ENCODE assay signal across 8 mouse cellular contexts in the genomic region with DNA sequence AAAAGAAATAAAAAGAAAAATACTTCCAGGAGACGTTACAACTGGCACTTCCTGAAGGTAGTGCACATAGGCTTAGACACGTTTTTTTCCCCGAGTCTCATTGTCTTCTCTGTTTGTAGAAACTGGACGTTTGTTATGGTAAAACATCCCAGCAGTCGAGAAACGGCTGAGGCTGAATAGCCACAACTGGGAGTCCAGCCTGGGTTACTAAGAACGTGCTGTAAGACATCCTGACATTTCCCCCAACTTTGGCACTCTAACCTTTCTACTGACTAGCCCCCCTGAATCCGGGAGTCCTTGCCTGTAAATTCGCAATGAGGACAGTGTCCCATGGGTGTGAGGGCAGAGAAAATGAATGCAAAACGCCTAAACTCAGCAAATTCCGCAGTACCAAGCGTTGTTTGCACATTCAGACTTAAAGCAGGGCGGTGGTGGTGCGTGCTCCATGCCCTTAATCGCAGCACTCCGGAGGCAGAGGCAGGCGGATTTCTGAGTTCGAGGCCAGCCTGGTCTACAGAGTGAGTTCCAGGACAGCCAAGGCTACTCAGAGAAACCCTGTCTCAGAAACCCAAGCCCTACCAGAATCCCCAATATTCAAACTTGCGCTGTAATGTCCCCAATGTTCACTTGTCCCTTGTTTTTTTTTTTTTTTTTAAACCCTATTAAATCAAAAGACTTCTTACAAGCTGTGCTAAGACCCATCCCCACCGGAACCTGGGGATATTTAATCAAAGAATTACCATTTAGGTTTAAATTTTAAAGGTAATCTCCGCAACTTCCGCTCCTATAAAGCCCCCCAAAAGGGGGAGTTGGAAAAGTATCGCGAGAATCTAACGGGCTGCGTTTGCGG. TPM values are rescaled to one million over a fixed set of nuclear protein-coding genes. Genes with fewer than 3 reads are reported as not detected.
A peak's percentile ranks its signal among the peaks of the same experiment; 100 is the strongest.
DNase-seq lines count a peak whose midpoint lies in the region; ATAC-seq and TF ChIP-seq lines count a peak whose summit lies in the region.

No protein-coding gene starts in this region.

- DNase-seq in 3134 (ENCODE audit: extremely low read depth, insufficient read length, low spot score), result peak; percentile 39
- DNase-seq in kidney, postnatal 0 days (ENCODE audit: low spot score), result peak; percentile 44
- DNase-seq in ovary, postnatal 36 days (ENCODE audit: low spot score), result peak; percentile 24
- peak; percentile 9 to 24 for DNase-seq in urinary bladder, postnatal 36 days (ENCODE audit: low spot score in 2 of 2)

- H3K4me3 ChIP-seq in ES-Bruce4 (ENCODE audit: low read depth, low read length), result peak overlapping the region; percentile 100
- peak overlapping the region; percentile 97 for H3K4me3 ChIP-seq in heart, embryonic 13.5 days
- peak overlapping the region; percentile 82 for H3K4me3 ChIP-seq in kidney, postnatal 0 days (replicated peaks; ENCODE audit: low read depth, low read length)
- peak overlapping the region; percentile 72 for H3K4me3 ChIP-seq in lung, embryonic 15.5 days

- peak overlapping the region; percentile 87 for H3K4me2 ChIP-seq in heart, embryonic 13.5 days
- peak overlapping the region; percentile 91 for H3K4me2 ChIP-seq in kidney, postnatal 0 days (ENCODE audit: low read length)
- H3K4me2 ChIP-seq in lung, embryonic 15.5 days, result peak overlapping the region; percentile 83

- H3K9ac ChIP-seq in ES-Bruce4 (ENCODE audit: low read depth, poor library complexity, severe bottlenecking), result peak overlapping the region; percentile 96
- H3K9ac ChIP-seq in heart, embryonic 13.5 days, result peak overlapping the region; percentile 88
- H3K9ac ChIP-seq in kidney, postnatal 0 days (ENCODE audit: low read depth, low read length), result peak overlapping the region; percentile 74
- H3K9ac ChIP-seq in lung, embryonic 15.5 days, result peak overlapping the region; percentile 66

- TF ChIP-seq POLR2A in ES-Bruce4 (IDR thresholded peaks at IDR 0.05; ENCODE audit: insufficient read depth, low read length), result no peak

- 2% methylated on average over 27 of the region's 27 CpGs for WGBS in heart, embryonic 13.5 days
- WGBS in kidney, postnatal 0 days, result 2% methylated on average over 27 of the region's 27 CpGs
- 1% methylated on average over 27 of the region's 27 CpGs for WGBS in lung, embryonic 15.5 days

- H3K4me1 ChIP-seq in ES-Bruce4 (ENCODE audit: control insufficient read depth, insufficient read depth, low read length), result peaks cover 2% of the 10 kb centered on the region
- H3K4me1 ChIP-seq in heart, embryonic 13.5 days, result peaks cover 17% of the 10 kb centered on the region
- H3K4me1 ChIP-seq in kidney, postnatal 0 days (replicated peaks; ENCODE audit: insufficient read depth, low read length), result 0 out of 2 replicates have a peak, but pooled peaks cover 3% of the 10 kb centered on the region
- H3K4me1 ChIP-seq in lung, embryonic 15.5 days, result peaks cover 16% of the 10 kb centered on the region

- no peaks in the 10 kb centered on the region for H3K27me3 ChIP-seq in ES-Bruce4 (ENCODE audit: control insufficient read depth, insufficient read depth, low read length, poor library complexity, severe bottlenecking)
- H3K27me3 ChIP-seq in heart, embryonic 13.5 days (replicated peaks), result peaks cover 3% of the 10 kb centered on the region; the same call in 1 of the 2 replicates
- H3K27me3 ChIP-seq in kidney, postnatal 0 days (ENCODE audit: insufficient read depth, low read length), result no peaks in the 10 kb centered on the region
- no peaks in the 10 kb centered on the region for H3K27me3 ChIP-seq in lung, embryonic 15.5 days

- TF ChIP-seq EP300 in ES-Bruce4 (IDR thresholded peaks at IDR 0.05; ENCODE audit: insufficient read depth, low read depth, low read length), result peak; percentile 55; the same call in 1 of the 2 replicates

- no peaks in the 10 kb centered on the region for H3K9me3 ChIP-seq in ES-Bruce4 (replicated peaks; ENCODE audit: control insufficient read depth, insufficient read depth, low read length, poor library complexity, severe bottlenecking)
- no peaks in the 10 kb centered on the region for H3K9me3 ChIP-seq in heart, embryonic 13.5 days
- no peaks in the 10 kb centered on the region for H3K9me3 ChIP-seq in kidney, postnatal 0 days (replicated peaks; ENCODE audit: low read length)
- H3K9me3 ChIP-seq in lung, embryonic 15.5 days, result no peaks in the 10 kb centered on the region

- peak; percentile 23; the same call in 1 of the 2 replicates for ATAC-seq in common myeloid progenitor, adult 5-6 weeks (replicated peaks; ENCODE audit: low read depth, poor library complexity, severe bottlenecking)
- ATAC-seq in heart, embryonic 13.5 days (ENCODE audit: extremely low read depth, insufficient number of reproducible peaks, low FRiP score, low TSS enrichment), result no peak
- no peak for ATAC-seq in kidney, postnatal 0 days (replicated peaks; ENCODE audit: low FRiP score, low read depth)
- 0 out of 2 replicates have a peak, but pooled peaks have one; percentile 4 for ATAC-seq in lung, embryonic 15.5 days (ENCODE audit: borderline replicate concordance, extremely low read depth, low FRiP score, low TSS enrichment)

- no peak for TF ChIP-seq CTCF in ES-Bruce4 (IDR thresholded peaks at IDR 0.05; ENCODE audit: low read depth, low read length)
- TF ChIP-seq CTCF in kidney, postnatal 0 days (IDR thresholded peaks at IDR 0.05; ENCODE audit: low read depth), result no peak

- peak overlapping the region; percentile 100 for H3K27ac ChIP-seq in ES-Bruce4 (ENCODE audit: insufficient read depth, low read length)
- H3K27ac ChIP-seq in heart, embryonic 13.5 days (replicated peaks), result peak overlapping the region; percentile 100
- H3K27ac ChIP-seq in kidney, postnatal 0 days, result peak overlapping the region; percentile 100
- H3K27ac ChIP-seq in lung, embryonic 15.5 days, result peak overlapping the region; percentile 100

- H3K36me3 ChIP-seq in ES-Bruce4 (ENCODE audit: control insufficient read depth, insufficient read depth, low read length, poor library complexity, severe bottlenecking), result peaks cover 2% of the 10 kb centered on the region; the same call in 1 of the 2 replicates
- peaks cover 7% of the 10 kb centered on the region for H3K36me3 ChIP-seq in heart, embryonic 13.5 days
- H3K36me3 ChIP-seq in kidney, postnatal 0 days (ENCODE audit: insufficient read depth, low read length), result no peaks in the 10 kb centered on the region
- H3K36me3 ChIP-seq in lung, embryonic 15.5 days, result no peaks in the 10 kb centered on the region

RNA-seq across cellular contexts. Expression of gene Cdk12, which starts 0.8 kb away (rescaled TPM):
- 52.5 and 53.6 TPM in 2 replicates for polyA plus RNA-seq in ES-Bruce4 (2011; ENCODE audit: insufficient read depth, insufficient read length, low read depth, missing spikeins)
- 59.3 and 67.3 TPM in 2 replicates for total RNA-seq in common myeloid progenitor, adult 5-6 weeks (2017)
- 5.8 and 6.3 TPM in 2 replicates for polyA plus RNA-seq in heart, embryonic 13.5 days (2015; fragmentation: Nextera tagmentation; extraction: Ambion mirVana)
- polyA plus RNA-seq in kidney, postnatal 0 days (2015; fragmentation: Nextera tagmentation; extraction: Ambion mirVana), result 6.1 and 6.4 TPM in 2 replicates
- polyA plus RNA-seq in lung, embryonic 15.5 days (2015; fragmentation: Nextera tagmentation; extraction: Ambion mirVana), result 8.8 and 10.0 TPM in 2 replicates

RNA-seq across cellular contexts. Expression of gene Med1, which starts 8.9 kb away (rescaled TPM):
- polyA plus RNA-seq in ES-Bruce4 (2011; ENCODE audit: insufficient read depth, insufficient read length, low read depth, missing spikeins), result 55.8 and 57.5 TPM in 2 replicates
- 53.2 and 58.4 TPM in 2 replicates for total RNA-seq in common myeloid progenitor, adult 5-6 weeks (2017)
- polyA plus RNA-seq in heart, embryonic 13.5 days (2015; fragmentation: Nextera tagmentation; extraction: Ambion mirVana), result 38.1 and 38.5 TPM in 2 replicates
- polyA plus RNA-seq in kidney, postnatal 0 days (2015; fragmentation: Nextera tagmentation; extraction: Ambion mirVana), result 47.0 and 54.7 TPM in 2 replicates
- polyA plus RNA-seq in lung, embryonic 15.5 days (2015; fragmentation: Nextera tagmentation; extraction: Ambion mirVana), result 57.8 and 60.8 TPM in 2 replicates

RNA-seq across cellular contexts. Expression of gene Fbxl20, which starts 51.8 kb away (rescaled TPM):
- polyA plus RNA-seq in ES-Bruce4 (2011; ENCODE audit: insufficient read depth, insufficient read length, low read depth, missing spikeins), result 44.5 and 45.8 TPM in 2 replicates
- total RNA-seq in common myeloid progenitor, adult 5-6 weeks (2017), result 13.2 and 14.1 TPM in 2 replicates
- polyA plus RNA-seq in heart, embryonic 13.5 days (2015; fragmentation: Nextera tagmentation; extraction: Ambion mirVana), result 10.8 and 17.2 TPM in 2 replicates
- polyA plus RNA-seq in kidney, postnatal 0 days (2015; fragmentation: Nextera tagmentation; extraction: Ambion mirVana), result 15.5 and 16.5 TPM in 2 replicates
- 14.0 and 17.6 TPM in 2 replicates for polyA plus RNA-seq in lung, embryonic 15.5 days (2015; fragmentation: Nextera tagmentation; extraction: Ambion mirVana)

Comparison
In these comparisons a context has a peak if more than half of its experiments do, and no peak if none do; other contexts are left out.
1. ATAC-seq: peak in common myeloid progenitor, adult 5-6 weeks (single experiment) and lung, embryonic 15.5 days (single experiment); none in heart, embryonic 13.5 days (single experiment) and kidney, postnatal 0 days (single experiment).
2. Peak in every context shown above with its lines, with median percentiles within 50 percentile points of each other: DNase-seq, H3K27ac ChIP-seq, H3K4me3 ChIP-seq, H3K9ac ChIP-seq and H3K4me2 ChIP-seq.